Mouse (Mus musculus) liver, embryonic 16.5 days (tissue): ENCODE measurements around the gene Slc35e2. TPM values are rescaled to one million over a fixed set of nuclear protein-coding genes. Genes with fewer than 3 reads are reported as not detected.
"Not testable (repeated sequence)": the region's sequence is repeated elsewhere in the genome, so short reads cannot be mapped to it uniquely, and the experiment has no call there.

ENCODE experiments used
- ATAC-seq: fragments of 200-750 bp; cut with Nextera tagmentation; 2 replicates; pipeline ENCODE4 v1.8.0; 2017; ENCODE audit warnings: low read depth, mild to moderate bottlenecking, moderate number of reproducible peaks, moderate library complexity
- H3K27ac ChIP-seq: fragments of 300-500 bp; sonication (generic); 2 replicates; pipeline ENCODE4 v1.5.1; 2014; ENCODE audit warnings: mild to moderate bottlenecking, low read length
- H3K27me3 ChIP-seq: fragments of 300-500 bp; sonication (generic); 2 replicates; pipeline ENCODE4 v1.6.1; 2014; ENCODE audit warnings: low read depth, low read length, mixed read lengths; ENCODE audit not compliant: control insufficient read depth, insufficient read depth
- H3K36me3 ChIP-seq: fragments of 300-500 bp; sonication (generic); 2 replicates; pipeline ENCODE4 v1.6.1; 2014; ENCODE audit warnings: mild to moderate bottlenecking; ENCODE audit not compliant: control insufficient read depth, insufficient read depth
- H3K4me1 ChIP-seq: fragments of 300-500 bp; sonication (generic); 2 replicates; pipeline ENCODE4 v1.6.1; 2014; ENCODE audit warnings: low read depth, low read length, mixed read lengths; ENCODE audit not compliant: control insufficient read depth
- H3K4me2 ChIP-seq: fragments of 300-500 bp; sonication (generic); 2 replicates; pipeline ENCODE4 v1.6.1; 2014; ENCODE audit warnings: low read depth, low read length, mixed read lengths
- H3K4me3 ChIP-seq: fragments of 300-500 bp; sonication (generic); 2 replicates; pipeline ENCODE4 v1.5.1; 2014; ENCODE audit warnings: low read depth, mild to moderate bottlenecking, low read length
- H3K9ac ChIP-seq: fragments of 300-500 bp; sonication (generic); 2 replicates; pipeline ENCODE4 v1.6.1; 2014; ENCODE audit warnings: low read depth, low read length
- H3K9me3 ChIP-seq: fragments of 300-500 bp; sonication (generic); replicated peaks from 2 replicates; pipeline ENCODE4 v1.6.1; 2016; ENCODE audit warnings: low read length; ENCODE audit not compliant: control insufficient read depth
- WGBS: fragments of 180-500 bp; shearing (Covaris S2); extraction: QIAGEN DNeasy Blood & Tissue Kit; methylation state at CpG from one replicate; pipeline ENCODE4 v1.1.7; 2014; ENCODE audit not compliant: insufficient replicate concordance; 5-methylcytosine and 5-hydroxymethylcytosine counted together
- polyA plus RNA-seq: library from polyadenylated mRNA; unstranded; fragments of >200 nt; fragmentation: Nextera tagmentation; extraction: Ambion mirVana; gene quantifications from 2 replicates; pipeline ENCODE4 v1.2.1, GENCODE M21; 2015

Slc35e2 gene
- polyA plus RNA-seq, 1 experiment from 2014 or later, result 6.4 TPM

GRCm38 (mm10) chr4:155669598-155670075 is 68.4 kb downstream of the Slc35e2 start:
- Histone ChIP-seq H3K27ac (no peak overlapping the region), H3K4me1 (peaks cover 12% of the 10 kb centered on the region), H3K4me3 (peak overlapping the region; percentile 85), H3K4me2 (peak overlapping the region; percentile 81), H3K9ac (no peak overlapping the region), H3K9me3 (no peaks in the 10 kb centered on the region), H3K36me3 (no peaks in the 10 kb centered on the region), H3K27me3 (no peaks in the 10 kb centered on the region)
- ATAC-seq, result no peak
- 3% methylated on average over 8 of the region's 8 CpGs for WGBS

- H3K27ac ChIP-seq, H3K36me3 ChIP-seq, H3K27me3 ChIP-seq, H3K9ac ChIP-seq, H3K4me2 ChIP-seq, H3K4me3 ChIP-seq, ATAC-seq, H3K9me3 ChIP-seq: not testable (repeated sequence)
- WGBS, result 63% methylated on average over 4 of the region's 4 CpGs
- peaks cover 12% of the 10 kb centered on the region for H3K4me1 ChIP-seq
Observed at GRCm38 (mm10) chr4:155670236-155670635, 69.0 kb downstream of the Slc35e2 start.

- Histone ChIP-seq H3K4me3 (no peak overlapping the region), H3K27me3 (no peaks in the 10 kb centered on the region), H3K36me3 (no peaks in the 10 kb centered on the region), H3K27ac (no peak overlapping the region), H3K4me2 (no peak overlapping the region), H3K9ac (no peak overlapping the region), H3K4me1 (peaks cover 12% of the 10 kb centered on the region), H3K9me3 (no peaks in the 10 kb centered on the region)
- 39% methylated on average over 2 of the region's 2 CpGs for WGBS
- ATAC-seq, result no peak
Observed at GRCm38 (mm10) chr4:155672082-155672481, 70.9 kb downstream of the Slc35e2 start.

Other genes starting within 250 kb of the Slc35e2 start
- 2.5 and 2.7 TPM in 2 replicates for gene Prkcz, start 240.1 kb upstream of the Slc35e2 start, polyA plus RNA-seq
- gene Gabrd, start 203.3 kb upstream of the Slc35e2 start, polyA plus RNA-seq, result 0.09 TPM in 1 of 2 replicates, not detected in the other
- 0.11 and 0.12 TPM in 2 replicates for gene Cfap74, start 192.2 kb upstream of the Slc35e2 start, polyA plus RNA-seq
- 0.33 and 0.64 TPM in 2 replicates for gene Tmem52, start 132.3 kb upstream of the Slc35e2 start, polyA plus RNA-seq
- 77.3 and 85.9 TPM in 2 replicates for gene Gnb1, start 110.1 kb upstream of the Slc35e2 start, polyA plus RNA-seq
- gene Nadk, start 39.0 kb upstream of the Slc35e2 start, polyA plus RNA-seq, result 42.9 and 45.3 TPM in 2 replicates
- 19.4 and 20.3 TPM in 2 replicates for gene Cdk11b, start 23.4 kb downstream of the Slc35e2 start, polyA plus RNA-seq
- gene Gm10563, start 44.0 kb downstream of the Slc35e2 start, polyA plus RNA-seq, result not detected in 2 replicates
- gene Mmp23, start 52.0 kb downstream of the Slc35e2 start, polyA plus RNA-seq, result 4.1 and 4.9 TPM in 2 replicates
- 4.4 and 6.3 TPM in 2 replicates for gene Mib2, start 67.8 kb downstream of the Slc35e2 start, polyA plus RNA-seq
- 0.04 and 0.08 TPM in 2 replicates for gene Fndc10, start 92.9 kb downstream of the Slc35e2 start, polyA plus RNA-seq
- 44.5 and 48.3 TPM in 2 replicates for gene Ssu72, start 103.4 kb downstream of the Slc35e2 start, polyA plus RNA-seq
- gene Tmem240, start 133.4 kb downstream of the Slc35e2 start, polyA plus RNA-seq, result 0.13 TPM in 1 of 2 replicates, not detected in the other
- 43.7 and 49.5 TPM in 2 replicates for gene Atad3a, start 159.7 kb downstream of the Slc35e2 start, polyA plus RNA-seq
- gene Vwa1, start 173.3 kb downstream of the Slc35e2 start, polyA plus RNA-seq, result 0.28 and 0.34 TPM in 2 replicates
- gene Tmem88b, start 184.5 kb downstream of the Slc35e2 start, polyA plus RNA-seq, result 0.12 and 0.19 TPM in 2 replicates
- gene Ankrd65, start 189.0 kb downstream of the Slc35e2 start, polyA plus RNA-seq, result 0.08 TPM in 1 of 2 replicates, not detected in the other
- gene Mrpl20, start 201.5 kb downstream of the Slc35e2 start, polyA plus RNA-seq, result 115 and 133 TPM in 2 replicates
- 69.7 and 79.8 TPM in 2 replicates for gene Ccnl2, start 211.1 kb downstream of the Slc35e2 start, polyA plus RNA-seq
- gene Aurkaip1, start 229.9 kb downstream of the Slc35e2 start, polyA plus RNA-seq, result 91.8 and 99.9 TPM in 2 replicates
- 8.2 and 10.2 TPM in 2 replicates for gene Mxra8, start 238.3 kb downstream of the Slc35e2 start, polyA plus RNA-seq
- gene Dvl1, start 246.0 kb downstream of the Slc35e2 start, polyA plus RNA-seq, result 1.9 TPM in 2 replicates